Mouse (Mus musculus) testis, adult 2 months (tissue): ENCODE data around the gene Bdh1. TPM values are rescaled to one million over a fixed set of nuclear protein-coding genes. Genes with fewer than 3 reads are reported as not detected.
"Not testable (repeated sequence)": the region's sequence is repeated elsewhere in the genome, so short reads cannot be mapped to it uniquely, and the experiment has no call there.

Source experiments
- H3K27ac ChIP-seq: fragments of 200-500 bp; 2 replicates; pipeline ENCODE4 v1.5.1; 2012; ENCODE audit warnings: low read depth, low read length; ENCODE audit not compliant: control insufficient read depth, insufficient read depth
- H3K27me3 ChIP-seq: fragments of 200-500 bp; 2 replicates; pipeline ENCODE4 v1.6.1; 2012; ENCODE audit warnings: mild to moderate bottlenecking, low read length, moderate library complexity; ENCODE audit not compliant: control insufficient read depth, insufficient read depth
- H3K36me3 ChIP-seq: fragments of 200-500 bp; 2 replicates; pipeline ENCODE4 v1.6.1; 2012; ENCODE audit warnings: mild to moderate bottlenecking, low read length; ENCODE audit not compliant: control insufficient read depth, insufficient read depth
- H3K4me1 ChIP-seq: fragments of 200-500 bp; 2 replicates; pipeline ENCODE4 v1.6.1; 2012; ENCODE audit warnings: low read length; ENCODE audit not compliant: control insufficient read depth, insufficient read depth
- H3K4me3 ChIP-seq: fragments of 200-500 bp; 2 replicates; pipeline ENCODE4 v1.5.1; 2012; ENCODE audit warnings: low read depth, mild to moderate bottlenecking, low read length, moderate library complexity, mixed read lengths; ENCODE audit not compliant: control insufficient read depth
- CTCF ChIP-seq: fragments of 200-500 bp; IDR thresholded peaks from 2 replicates; pipeline ENCODE4 v1.5.1; 2012; ENCODE audit warnings: low read depth, mild to moderate bottlenecking, inconsistent platforms, low read length, moderate library complexity; ENCODE audit not compliant: control insufficient read depth, insufficient read depth, insufficient replicate concordance
- POLR2A ChIP-seq: fragments of 200-500 bp; IDR thresholded peaks from 2 replicates; pipeline ENCODE4 v1.6.1; 2012; ENCODE audit warnings: low read depth, mild to moderate bottlenecking, inconsistent platforms, low read length, moderate library complexity; ENCODE audit not compliant: control insufficient read depth
- polyA plus RNA-seq: library from polyadenylated mRNA; depleted of rRNA; stranded (reverse); fragments of >200 nt; gene quantifications from 2 replicates; pipeline ENCODE4 v1.2.3, GENCODE M21; 2012

Gene Bdh1
- polyA plus RNA-seq, 1 experiment, result 8.9 TPM

GRCm38 (mm10) chr16:31466106-31466505 is 44.0 kb downstream of the Bdh1 start:
- no peaks in the 10 kb centered on the region for H3K27me3 ChIP-seq
- H3K36me3 ChIP-seq, result no peaks in the 10 kb centered on the region
- H3K27ac ChIP-seq, result no peak overlapping the region
- TF ChIP-seq CTCF (no peak), POLR2A (no peak)
- H3K4me1 ChIP-seq, result peaks cover 4% of the 10 kb centered on the region
- no peak overlapping the region; the same call in 1 of the 2 replicates for H3K4me3 ChIP-seq

GRCm38 (mm10) chr16:31470819-31471218 is 48.7 kb downstream of the Bdh1 start:
- peak overlapping the region; percentile 80 for H3K4me3 ChIP-seq
- TF ChIP-seq POLR2A, result peak; percentile 62; the same call in 1 of the 2 replicates
- not testable (repeated sequence) for H3K27ac ChIP-seq, H3K4me1 ChIP-seq, H3K27me3 ChIP-seq, H3K36me3 ChIP-seq

DNA sequence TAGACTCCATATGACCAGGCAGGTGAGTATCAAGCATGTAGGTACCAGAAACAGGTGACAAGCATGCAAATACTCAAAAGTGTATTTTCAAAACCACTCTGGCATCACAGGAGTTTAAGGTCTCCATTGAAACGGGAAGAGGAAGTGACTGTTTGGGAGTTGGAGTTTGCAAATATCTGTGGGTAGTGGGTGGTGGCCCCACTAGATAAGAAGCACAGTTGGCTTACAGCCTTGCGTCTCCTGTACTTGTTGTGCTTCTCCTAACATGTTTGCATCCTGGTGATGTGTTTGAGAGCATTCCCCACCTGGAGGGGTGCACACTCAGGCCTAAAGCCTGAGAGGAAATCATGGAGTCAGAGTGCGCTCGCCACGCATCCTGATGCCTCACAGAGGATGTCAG is 49.9 kb downstream of the Bdh1 start:
- peaks cover 2% of the 10 kb centered on the region; the same call in 1 of the 2 replicates for H3K4me1 ChIP-seq
- H3K36me3 ChIP-seq, result no peaks in the 10 kb centered on the region
- no peak for TF ChIP-seq CTCF
- no peak for TF ChIP-seq POLR2A
- H3K4me3 ChIP-seq, result no peak overlapping the region
- no peak overlapping the region for H3K27ac ChIP-seq
- H3K27me3 ChIP-seq, result no peaks in the 10 kb centered on the region

GRCm38 (mm10) chr16:31473226-31473625 is 51.1 kb downstream of the Bdh1 start:
- no peak for TF ChIP-seq CTCF
- TF ChIP-seq POLR2A, result no peak

DNA sequence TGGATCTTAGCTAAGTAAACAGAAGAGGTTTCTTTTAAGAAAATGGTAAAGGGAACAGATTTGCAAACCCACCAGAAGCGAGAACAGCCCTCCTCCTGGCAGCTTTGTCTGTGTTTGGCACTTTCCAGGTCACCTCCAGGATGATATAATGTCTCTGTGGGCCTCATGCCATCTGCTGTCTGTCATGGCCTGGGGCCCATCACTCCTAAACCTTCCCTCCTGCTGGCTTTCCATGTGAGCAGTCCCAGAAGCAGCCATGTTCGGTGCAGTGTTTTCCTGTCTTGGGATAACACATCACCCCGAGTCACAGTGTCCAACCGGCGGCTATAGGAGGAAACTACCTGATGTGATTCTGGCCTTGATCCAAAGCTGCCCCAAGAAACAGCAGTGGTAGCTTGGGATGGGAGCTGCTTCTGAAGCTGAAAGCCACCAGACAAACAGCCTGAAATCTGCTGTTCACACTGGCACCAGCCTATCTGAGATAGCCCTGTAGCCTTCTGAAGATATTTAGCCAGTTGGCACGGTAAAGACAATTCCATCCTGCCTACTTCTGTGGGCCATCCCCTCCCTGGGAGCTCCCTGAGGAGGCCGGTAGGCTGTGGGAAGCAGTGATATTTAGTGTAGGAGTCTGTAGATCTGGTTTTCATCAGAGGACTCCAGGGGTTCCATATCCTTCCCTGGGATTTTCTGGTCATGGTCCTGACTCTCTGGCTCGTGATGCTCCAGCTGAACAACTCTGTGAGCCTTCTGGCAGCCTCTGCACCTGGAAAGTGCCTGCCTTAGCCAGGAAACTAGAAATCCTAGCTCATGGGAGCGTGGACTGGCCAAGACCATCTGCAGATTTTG is 53.3 kb downstream of the Bdh1 start:
- Histone ChIP-seq H3K36me3 (no peaks in the 10 kb centered on the region), H3K4me3 (no peak overlapping the region), H3K27ac (no peak overlapping the region), H3K4me1 (peaks cover 2% of the 10 kb centered on the region; the same call in 1 of the 2 replicates), H3K27me3 (no peaks in the 10 kb centered on the region)
- TF ChIP-seq POLR2A (no peak), CTCF (no peak)

More at GRCm38 (mm10) chr16:31473226-31473625, 51.1 kb downstream of the Bdh1 start:
- H3K4me1 ChIP-seq, result peaks cover 2% of the 10 kb centered on the region; the same call in 1 of the 2 replicates
- no peak overlapping the region for H3K27ac ChIP-seq
- H3K27me3 ChIP-seq, result no peaks in the 10 kb centered on the region
- H3K4me3 ChIP-seq, result no peak overlapping the region
- no peaks in the 10 kb centered on the region for H3K36me3 ChIP-seq

DNA sequence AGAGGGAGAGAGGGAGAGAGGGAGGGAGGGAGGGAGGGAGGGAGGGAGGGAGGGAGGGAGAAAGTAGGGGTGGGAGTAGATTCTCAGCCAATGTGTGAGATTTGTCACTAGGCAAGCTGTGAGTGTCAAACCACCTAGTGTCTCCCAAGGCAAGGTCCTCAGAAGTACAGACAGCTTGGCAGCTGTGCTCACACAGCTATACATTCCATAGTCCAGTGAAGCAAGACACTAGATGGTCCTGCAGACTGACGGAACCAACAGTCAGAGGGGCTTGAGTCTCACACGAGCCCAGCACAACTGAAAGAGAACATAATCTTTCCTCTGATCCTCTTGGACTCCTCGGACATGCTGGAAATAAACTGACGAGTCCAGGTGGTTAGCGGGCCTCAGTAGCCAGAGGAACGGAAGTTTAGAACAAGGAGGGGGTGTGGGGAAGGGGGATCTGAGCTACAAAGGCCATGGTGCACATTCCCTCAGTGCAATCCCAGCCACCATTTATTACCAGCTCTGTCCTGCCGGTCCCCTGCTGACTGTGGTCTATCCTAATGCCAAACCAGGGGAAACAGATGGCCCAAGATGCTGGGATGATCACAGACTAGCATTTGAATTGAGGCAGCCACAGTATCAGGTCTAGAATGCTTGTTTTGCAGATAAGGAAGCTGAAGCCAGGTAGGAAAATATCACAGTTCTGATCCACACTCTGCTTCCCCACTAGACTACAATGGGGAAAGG is 55.0 kb downstream of the Bdh1 start:
- no peaks in the 10 kb centered on the region for H3K27me3 ChIP-seq

DNA sequence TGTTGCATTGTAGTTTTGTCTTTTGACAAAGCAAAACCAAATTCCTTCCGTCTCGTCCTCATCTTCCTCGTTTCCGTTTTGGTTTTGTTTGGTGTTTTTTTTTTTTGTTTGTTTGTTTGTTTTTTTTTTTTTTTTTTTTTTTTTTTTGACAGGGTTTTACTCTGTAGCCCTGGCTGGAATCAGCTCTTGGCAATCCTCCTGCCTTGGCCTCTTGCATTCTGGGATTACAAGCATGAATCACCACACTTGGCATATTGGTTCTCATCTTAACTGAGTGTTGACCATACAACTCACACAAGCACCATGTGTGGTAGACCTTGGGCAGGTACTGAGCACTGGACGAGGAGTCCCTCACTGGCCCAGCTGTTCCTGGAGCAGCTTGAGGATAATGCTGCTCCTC is 63.3 kb downstream of the Bdh1 start:
- Histone ChIP-seq H3K27ac (no peak overlapping the region), H3K27me3 (no peaks in the 10 kb centered on the region), H3K4me1 (no peaks in the 10 kb centered on the region), H3K4me3 (no peak overlapping the region), H3K36me3 (no peaks in the 10 kb centered on the region)
- TF ChIP-seq POLR2A (no peak), CTCF (no peak)

More for the DNA sequence above, 55.0 kb downstream of the Bdh1 start:
- TF ChIP-seq POLR2A, result no peak
- no peak for TF ChIP-seq CTCF
- Histone ChIP-seq H3K4me1 (no peaks in the 10 kb centered on the region), H3K27ac (no peak overlapping the region), H3K4me3 (no peak overlapping the region), H3K36me3 (no peaks in the 10 kb centered on the region)
